Mouse (Mus musculus) liver, postnatal 0 days (tissue): Measurements from ENCODE around the gene Plin4.

Experiments used
- CTCF ChIP-seq: sonication (generic); IDR thresholded peaks from 2 replicates; pipeline ENCODE4 v1.5.1; 2016; ENCODE audit warnings: antibody characterized with exemption, low read depth
- EP300 ChIP-seq: IDR thresholded peaks from 2 replicates; pipeline ENCODE4 v1.6.1; 2016; ENCODE audit warnings: antibody characterized with exemption, low read depth, mild to moderate bottlenecking

- no peak for TF ChIP-seq CTCF
- no peak for TF ChIP-seq EP300
Observed at GRCm38 (mm10) chr17:56148790-56149618, 39.4 kb upstream of the Plin4 start.
